Mouse (Mus musculus): ENCODE data around the gene Tdrd3.

Gene Tdrd3

GRCm38 (mm10) chr14:87566211-87566610 is 149.8 kb downstream of the Tdrd3 start:
- DNase-seq (ENCODE audit: low spot score) = no peak

GRCm38 (mm10) chr14:87567034-87567461 is 150.6 kb downstream of the Tdrd3 start:
- peak; percentile 23 for DNase-seq (ENCODE audit: low spot score)

DNA sequence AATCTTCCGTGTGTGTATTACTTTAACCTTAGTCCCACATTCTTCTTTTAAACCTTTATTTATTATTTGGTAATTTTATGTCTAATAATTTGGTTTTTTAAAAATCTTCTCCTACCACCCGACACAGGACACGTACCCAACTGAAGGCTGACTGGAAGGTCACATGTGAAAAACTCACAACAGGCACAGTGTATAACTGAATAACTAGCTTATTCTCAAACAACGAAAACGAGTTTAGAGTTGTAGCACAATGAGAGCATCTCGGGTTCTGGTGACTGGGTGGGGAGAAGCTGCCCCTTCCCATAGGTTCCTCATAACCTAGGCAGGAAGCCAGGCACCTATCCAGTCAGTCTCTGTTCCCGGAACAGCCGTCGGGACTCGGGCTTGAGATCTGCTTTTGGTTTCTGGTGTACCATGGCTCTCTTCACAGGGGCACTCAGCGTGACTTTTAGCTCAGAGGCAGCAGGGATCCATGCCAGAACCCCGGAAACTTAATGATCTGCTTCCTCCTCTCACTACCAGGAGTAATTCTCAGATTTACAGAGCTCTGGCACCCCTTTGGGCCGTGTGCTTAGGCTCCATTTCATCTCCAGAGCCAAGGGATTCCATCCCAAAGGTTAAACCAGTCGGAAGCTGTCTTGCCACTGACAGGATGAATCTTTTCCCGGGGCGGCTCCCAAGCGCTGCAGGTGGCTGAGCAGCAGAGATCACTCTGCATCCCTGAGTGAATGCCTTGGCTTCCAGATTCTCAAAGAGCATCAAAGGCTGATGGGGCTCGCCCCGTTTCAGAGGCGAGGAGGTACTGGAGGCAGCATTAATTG is 151.4 kb downstream of the Tdrd3 start:
- DNase-seq (ENCODE audit: low spot score) = peak; percentile 38

DNA sequence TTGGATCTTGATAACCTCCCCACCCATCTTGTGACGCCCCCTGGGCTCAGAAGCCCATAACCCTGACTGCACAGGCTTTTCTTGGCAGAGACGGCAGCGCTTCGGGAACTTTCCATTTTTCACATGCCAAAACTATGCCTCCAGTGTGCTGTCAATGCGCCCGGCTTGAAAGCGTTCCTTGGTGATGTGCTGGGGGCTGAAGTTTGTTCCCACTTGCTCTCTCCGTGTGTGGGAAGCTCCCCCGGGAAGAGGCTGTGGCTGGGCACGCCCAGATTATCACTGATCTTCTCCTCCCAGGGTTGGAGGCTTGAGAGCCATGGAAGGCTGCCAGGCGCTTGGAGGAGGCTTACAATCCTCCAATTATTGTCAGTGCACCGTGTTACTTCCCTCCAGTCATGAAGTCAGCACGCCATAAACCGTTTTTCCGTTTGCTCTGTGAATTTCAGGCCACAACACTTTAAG is 152.0 kb downstream of the Tdrd3 start:
- peak; percentile 39 for DNase-seq (ENCODE audit: low spot score)

DNA sequence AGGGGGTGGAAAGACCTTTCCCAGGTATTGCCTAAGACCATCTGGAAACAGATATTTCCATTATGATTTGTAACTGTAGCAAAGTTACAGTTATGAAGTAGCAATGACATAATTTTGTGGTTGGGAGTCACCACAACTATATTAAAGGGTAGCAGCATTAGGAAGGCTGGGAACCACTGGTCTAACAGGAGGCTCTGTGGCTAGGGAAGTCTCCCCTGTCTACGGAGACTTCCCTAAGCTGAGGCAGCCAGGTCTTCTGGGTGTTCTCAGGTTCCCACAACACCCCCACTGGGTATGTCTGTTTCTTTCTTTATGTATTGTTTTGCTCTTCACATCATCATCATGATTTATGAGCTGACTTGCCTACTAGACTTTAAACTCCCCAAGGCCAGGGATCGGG is 153.0 kb downstream of the Tdrd3 start:
- DNase-seq (ENCODE audit: low spot score) = no peak

GRCm38 (mm10) chr14:87572453-87572852 is 156.0 kb downstream of the Tdrd3 start:
- DNase-seq (ENCODE audit: low spot score) = no peak

- DNase-seq (ENCODE audit: low spot score) = no peak
These were observed 166.2 kb downstream of the Tdrd3 start for GRCm38 (mm10) chr14:87582610-87583009.
